Mouse (Mus musculus) C2C12 (cell line): ENCODE results near the gene Slc15a3.

Experiments used
- CEBPB ChIP-seq: IDR thresholded peaks from one replicate; pipeline ENCODE4 v1.6.1; 2011; ENCODE audit warnings: low read depth, mild to moderate bottlenecking, control low read depth, moderate library complexity
- CTCF ChIP-seq: IDR thresholded peaks from one replicate; pipeline ENCODE4 v1.5.1; 2011; ENCODE audit not compliant: control insufficient read depth, insufficient read depth, insufficient read length
- FOSL1 ChIP-seq: IDR thresholded peaks from one replicate; pipeline ENCODE4 v1.8.0; 2011; ENCODE audit warnings: mild to moderate bottlenecking, low read length; ENCODE audit not compliant: poor library complexity, insufficient read depth, severe bottlenecking
- MAX ChIP-seq: IDR thresholded peaks from one replicate; pipeline ENCODE4 v1.6.1; 2011; ENCODE audit warnings: mild to moderate bottlenecking, control low read depth
- USF1 ChIP-seq: IDR thresholded peaks from one replicate; pipeline ENCODE4 v1.6.1; 2011; ENCODE audit warnings: low read depth, mild to moderate bottlenecking, control low read depth, moderate library complexity

DNA sequence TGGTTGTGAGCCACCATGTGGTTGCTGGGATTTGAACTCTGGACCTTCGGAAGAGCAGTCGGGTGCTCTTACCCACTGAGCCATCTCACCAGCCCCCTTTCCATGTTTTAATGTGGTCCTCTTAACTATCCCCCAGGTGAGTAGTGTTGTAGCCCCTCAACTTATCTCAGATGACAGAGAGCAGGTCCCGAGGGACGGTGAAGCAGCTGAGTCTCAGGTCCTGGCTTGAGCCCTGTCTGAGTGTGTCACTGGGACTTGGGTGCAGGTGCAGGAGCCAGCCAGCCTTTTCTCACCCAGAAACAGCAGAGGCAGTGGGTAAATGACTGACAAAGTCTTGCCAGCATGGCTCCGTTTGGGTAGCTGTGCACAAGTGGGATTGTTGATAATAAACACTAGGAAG is 4.7 kb downstream of the Slc15a3 start:
- TF ChIP-seq CTCF (no peak), MAX (no peak), CEBPB (no peak), FOSL1 (no peak), USF1 (no peak)
